22 mouse cellular contexts compared by ENCODE assay signal in the genomic region with DNA sequence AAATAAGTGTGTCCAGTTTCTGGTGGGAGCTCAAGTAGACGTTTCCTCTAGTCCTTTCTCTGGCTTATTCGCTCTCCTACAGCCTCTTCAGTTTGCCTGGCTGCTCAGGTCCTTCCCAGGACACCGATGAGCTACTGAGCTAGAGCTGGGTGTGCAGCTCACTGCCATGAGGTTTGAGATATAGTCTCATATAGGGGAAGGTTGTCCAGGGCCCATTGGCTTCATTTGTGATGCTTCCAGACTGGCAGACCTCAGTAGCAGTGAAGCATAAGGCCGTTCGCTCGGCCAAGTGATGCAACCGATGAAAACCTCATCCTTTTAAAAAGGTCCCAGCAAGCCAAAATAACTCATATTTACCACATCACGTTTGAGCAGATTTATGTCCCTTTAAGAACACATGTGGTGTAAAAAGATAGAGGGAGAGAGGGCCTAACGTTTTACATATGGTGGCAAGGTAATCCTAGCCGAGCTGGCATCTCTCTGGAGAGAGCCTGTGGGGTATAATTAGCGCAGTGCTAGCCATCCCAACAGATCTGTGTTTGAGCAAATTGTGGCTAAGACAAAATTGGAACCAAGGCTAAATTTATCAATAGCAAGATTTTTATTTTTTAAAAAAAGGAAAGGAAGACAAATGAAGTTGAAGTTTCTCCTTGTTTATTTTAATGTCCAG.
A peak's percentile ranks its signal among the peaks of the same experiment; 100 is the strongest.
DNase-seq lines count a peak whose midpoint lies in the region; ATAC-seq lines count a peak whose summit lies in the region.
"Had no signal": no experiment of that assay in that cellular context is flagged by ENCODE, and none has a peak within 500 bp of the region (broad histone marks: within the 10 kb centered on the region; RNA-seq: fewer than 3 reads in every experiment).

No protein-coding gene starts in this region.

- no peaks in the 10 kb centered on the region for H3K9me3 ChIP-seq in forebrain, embryonic 16.5 days (ENCODE audit: control insufficient read depth, low read length)
- no peaks in the 10 kb centered on the region for H3K9me3 ChIP-seq in forebrain, embryonic 13.5 days (replicated peaks)
- H3K9me3 ChIP-seq in embryonic facial prominence, embryonic 10.5 days: no peaks in the 10 kb centered on the region
- H3K9me3 ChIP-seq in hindbrain, embryonic 12.5 days (replicated peaks): no peaks in the 10 kb centered on the region
- H3K9me3 ChIP-seq in limb, embryonic 10.5 days (replicated peaks): no peaks in the 10 kb centered on the region
- H3K9me3 ChIP-seq: forebrain, embryonic 10.5 days; heart, embryonic 10.5 days; liver, embryonic 15.5 days; lung, embryonic 15.5 days; megakaryocyte, embryonic 14.5 days; stomach, embryonic 15.5 days had no signal

- peak overlapping the region; percentile 33; the same call in 1 of the 2 replicates for H3K27ac ChIP-seq in forebrain, embryonic 16.5 days (ENCODE audit: low read length)
- H3K27ac ChIP-seq in forebrain, embryonic 13.5 days: no peak overlapping the region
- H3K27ac ChIP-seq in embryonic facial prominence, embryonic 10.5 days (replicated peaks): no peak overlapping the region; the same call in 1 of the 2 replicates
- no peak overlapping the region for H3K27ac ChIP-seq in hindbrain, embryonic 12.5 days
- H3K27ac ChIP-seq in limb, embryonic 10.5 days: no peak overlapping the region
- H3K27ac ChIP-seq: forebrain, embryonic 10.5 days; heart, embryonic 10.5 days; kidney, postnatal 0 days; liver, embryonic 15.5 days; lung, embryonic 15.5 days; stomach, embryonic 15.5 days had no signal

- DNase-seq in right cerebral cortex, postnatal 10 days (ENCODE audit: low spot score in 2 of 2): peak; percentile 28 to 54
- DNase-seq in right cerebral cortex, postnatal 36 days (ENCODE audit: low spot score in 2 of 2): no peak
- peak; percentile 11 for DNase-seq in embryonic facial prominence, embryonic 10.5 days (ENCODE audit: low spot score)
- no peak for DNase-seq in limb, embryonic 10.5 days (ENCODE audit: low spot score)
- DNase-seq: adrenal gland, adult 2 months; cerebellum, adult 8-10 months; left cerebral cortex, postnatal 4 days; liver; midbrain, embryonic 14.5 days; right cerebral cortex, postnatal 4 days; thymus, postnatal 25 days had no signal

- no peaks in the 10 kb centered on the region for H3K27me3 ChIP-seq in forebrain, embryonic 16.5 days (replicated peaks; ENCODE audit: control insufficient read depth, insufficient read depth, low read length)
- H3K27me3 ChIP-seq in forebrain, embryonic 13.5 days: no peaks in the 10 kb centered on the region
- no peaks in the 10 kb centered on the region for H3K27me3 ChIP-seq in embryonic facial prominence, embryonic 10.5 days (replicated peaks; ENCODE audit: low read depth, poor library complexity, severe bottlenecking)
- H3K27me3 ChIP-seq in hindbrain, embryonic 12.5 days: no peaks in the 10 kb centered on the region
- no peaks in the 10 kb centered on the region for H3K27me3 ChIP-seq in limb, embryonic 10.5 days (ENCODE audit: low read depth, poor library complexity, severe bottlenecking)
- H3K27me3 ChIP-seq: liver, embryonic 15.5 days; lung, embryonic 15.5 days; megakaryocyte, embryonic 14.5 days; stomach, embryonic 15.5 days had no signal

- no peaks in the 10 kb centered on the region; the same call in 1 of the 2 replicates for H3K4me1 ChIP-seq in forebrain, embryonic 16.5 days (replicated peaks; ENCODE audit: control insufficient read depth, insufficient read depth, low read length)
- no peaks in the 10 kb centered on the region for H3K4me1 ChIP-seq in forebrain, embryonic 13.5 days
- H3K4me1 ChIP-seq in embryonic facial prominence, embryonic 10.5 days: peaks cover 16% of the 10 kb centered on the region
- no peaks in the 10 kb centered on the region for H3K4me1 ChIP-seq in hindbrain, embryonic 12.5 days
- H3K4me1 ChIP-seq in limb, embryonic 10.5 days: peaks cover 12% of the 10 kb centered on the region
- H3K4me1 ChIP-seq: forebrain, embryonic 10.5 days; liver, embryonic 15.5 days; lung, embryonic 15.5 days; megakaryocyte, embryonic 14.5 days; stomach, embryonic 15.5 days had no signal

- peak; percentile 65; the same call in 1 of the 2 replicates for ATAC-seq in forebrain, embryonic 16.5 days
- ATAC-seq in forebrain, embryonic 13.5 days: no peak
- ATAC-seq in hindbrain, embryonic 12.5 days (ENCODE audit: low FRiP score): no peak
- ATAC-seq: inflammation-experienced regulatory T-cells, adult 6 months had no signal

- H3K9ac ChIP-seq in forebrain, embryonic 16.5 days (replicated peaks; ENCODE audit: low read depth, low read length): no peak overlapping the region
- H3K9ac ChIP-seq in forebrain, embryonic 13.5 days: no peak overlapping the region
- no peak overlapping the region for H3K9ac ChIP-seq in hindbrain, embryonic 12.5 days
- H3K9ac ChIP-seq: liver, embryonic 15.5 days; lung, embryonic 15.5 days; stomach, embryonic 15.5 days had no signal

- 65% methylated on average over 11 of the region's 11 CpGs for WGBS in forebrain, embryonic 16.5 days
- WGBS in forebrain, embryonic 13.5 days: 83% methylated on average over 11 of the region's 11 CpGs
- WGBS in embryonic facial prominence, embryonic 10.5 days: 70% methylated on average over 11 of the region's 11 CpGs
- 76% methylated on average over 11 of the region's 11 CpGs for WGBS in hindbrain, embryonic 12.5 days
- 65% methylated on average over 11 of the region's 11 CpGs for WGBS in limb, embryonic 10.5 days

- H3K4me2 ChIP-seq in forebrain, embryonic 16.5 days (ENCODE audit: low read length): no peak overlapping the region
- no peak overlapping the region for H3K4me2 ChIP-seq in forebrain, embryonic 13.5 days
- no peak overlapping the region for H3K4me2 ChIP-seq in hindbrain, embryonic 12.5 days (replicated peaks)
- H3K4me2 ChIP-seq: liver, embryonic 15.5 days; lung, embryonic 15.5 days; stomach, embryonic 15.5 days had no signal

- no peak overlapping the region for H3K4me3 ChIP-seq in forebrain, embryonic 16.5 days (replicated peaks; ENCODE audit: low read length)
- H3K4me3 ChIP-seq in forebrain, embryonic 13.5 days: no peak overlapping the region
- no peak overlapping the region for H3K4me3 ChIP-seq in embryonic facial prominence, embryonic 10.5 days
- H3K4me3 ChIP-seq in hindbrain, embryonic 12.5 days: no peak overlapping the region
- no peak overlapping the region for H3K4me3 ChIP-seq in limb, embryonic 10.5 days
- H3K4me3 ChIP-seq: forebrain, embryonic 10.5 days; heart, embryonic 10.5 days; liver, embryonic 15.5 days; lung, embryonic 15.5 days; megakaryocyte, embryonic 14.5 days; stomach, embryonic 15.5 days had no signal

- no peaks in the 10 kb centered on the region for H3K36me3 ChIP-seq in forebrain, embryonic 16.5 days (ENCODE audit: control insufficient read depth, insufficient read depth)
- no peaks in the 10 kb centered on the region for H3K36me3 ChIP-seq in forebrain, embryonic 13.5 days (ENCODE audit: poor library complexity, severe bottlenecking)
- H3K36me3 ChIP-seq in embryonic facial prominence, embryonic 10.5 days (replicated peaks): no peaks in the 10 kb centered on the region
- no peaks in the 10 kb centered on the region for H3K36me3 ChIP-seq in hindbrain, embryonic 12.5 days
- H3K36me3 ChIP-seq in limb, embryonic 10.5 days: no peaks in the 10 kb centered on the region
- H3K36me3 ChIP-seq: forebrain, embryonic 10.5 days; heart, embryonic 10.5 days; liver, embryonic 15.5 days; lung, embryonic 15.5 days; stomach, embryonic 15.5 days had no signal

Comparison
In these comparisons a context has a peak if more than half of its experiments do, and no peak if none do; other contexts are left out.
1. DNase-seq: peak in right cerebral cortex, postnatal 10 days (2 of 2) and embryonic facial prominence, embryonic 10.5 days (single experiment); none in right cerebral cortex, postnatal 36 days (0 of 2) and limb, embryonic 10.5 days (single experiment).